In genomic region chr5:118050743-118051142, GRCm38 (mm10) we compare ENCODE assay signal across 21 mouse cellular contexts. TPM values are rescaled to one million over a fixed set of nuclear protein-coding genes. Genes with fewer than 3 reads are reported as not detected.
DNase-seq lines count a peak whose midpoint lies in the region; ATAC-seq and TF ChIP-seq lines count a peak whose summit lies in the region.
"Had no signal": no experiment of that assay in that cellular context is flagged by ENCODE, and none has a peak within 500 bp of the region (broad histone marks: within the 10 kb centered on the region; RNA-seq: fewer than 3 reads in every experiment).

No protein-coding gene starts in this region.

- in situ Hi-C loops in CH12.LX (cut with MboI; ENCODE audit: low pct_ligation_motif_present, low pct_unique_long_range_greater_than_20kb, low sequenced_read_pairs), result no loop called here

- no peak for TF ChIP-seq EP300 in CH12.LX (IDR thresholded peaks at IDR 0.05; ENCODE audit: low read length)
- TF ChIP-seq EP300 in stomach, postnatal 0 days (optimal IDR thresholded peaks at IDR 0.05), result no peak

- peak; percentile 1 for DNase-seq in gastrocnemius, adult 2 months
- DNase-seq in gastrocnemius, adult 8-10 months (ENCODE audit: low spot score in 2 of 2), result no peak
- DNase-seq in CH12.LX (ENCODE audit: extremely low read depth), result peak; percentile 24
- DNase-seq in forebrain, postnatal 0 days, result no peak
- DNase-seq in stomach, postnatal 0 days (ENCODE audit: low spot score), result no peak
- DNase-seq: adrenal gland, postnatal 10 days; cerebellum, adult 18-20 months; cerebellum, postnatal 10 days; embryo, embryonic 11 days; gastrocnemius, postnatal 25 days; heart, postnatal 4 days had no signal

- no peak overlapping the region for H3K27ac ChIP-seq in gastrocnemius, adult 2 months
- H3K27ac ChIP-seq in CH12.LX (ENCODE audit: insufficient read depth, low read depth), result no peak overlapping the region
- no peak overlapping the region for H3K27ac ChIP-seq in forebrain, postnatal 0 days (ENCODE audit: low read depth, low read length)
- H3K27ac ChIP-seq in stomach, postnatal 0 days (replicated peaks), result no peak overlapping the region
- H3K27ac ChIP-seq: embryonic facial prominence, embryonic 15.5 days; forebrain, embryonic 10.5 days; heart, embryonic 13.5 days; hindbrain, embryonic 12.5 days; intestine, embryonic 15.5 days had no signal

- H3K4me3 ChIP-seq in gastrocnemius, adult 2 months, result no peak overlapping the region
- H3K4me3 ChIP-seq in CH12.LX (replicated peaks in 1 of 3; ENCODE audit: low read depth in 2 of 3, low read length in 2 of 3, poor library complexity in 1 of 3), result no peak overlapping the region
- H3K4me3 ChIP-seq in megakaryocyte, embryonic 14.5 days (replicated peaks), result peak overlapping the region; percentile 86
- H3K4me3 ChIP-seq in forebrain, postnatal 0 days (ENCODE audit: low read depth, low read length), result no peak overlapping the region
- H3K4me3 ChIP-seq in stomach, postnatal 0 days (ENCODE audit: low read depth, low read length), result no peak overlapping the region
- H3K4me3 ChIP-seq: embryonic facial prominence, embryonic 15.5 days; erythroblast, embryonic 14.5 days; forebrain, embryonic 10.5 days; heart, embryonic 13.5 days; hindbrain, embryonic 12.5 days; intestine, embryonic 15.5 days had no signal

- no peak for TF ChIP-seq CTCF in gastrocnemius, adult 2 months (IDR thresholded peaks at IDR 0.05)
- no peak for TF ChIP-seq CTCF in CH12.LX (conservative IDR thresholded peaks at IDR 0.05 in 1 of 2, IDR thresholded peaks at IDR 0.05 in 1 of 2; ENCODE audit: low read depth in 2 of 2, low read length in 2 of 2)
- no peak for TF ChIP-seq CTCF in forebrain, postnatal 0 days (IDR thresholded peaks at IDR 0.05; ENCODE audit: low read depth)
- TF ChIP-seq CTCF in stomach, postnatal 0 days (IDR thresholded peaks at IDR 0.05; ENCODE audit: low read depth), result no peak

- no peak for TF ChIP-seq RAD21 in CH12.LX (IDR thresholded peaks at IDR 0.05; ENCODE audit: low read depth, low read length)

- no peak overlapping the region for H3K9ac ChIP-seq in CH12.LX (ENCODE audit: insufficient read depth, low read depth)
- no peak overlapping the region for H3K9ac ChIP-seq in forebrain, postnatal 0 days
- no peak overlapping the region for H3K9ac ChIP-seq in stomach, postnatal 0 days (ENCODE audit: low read length)
- H3K9ac ChIP-seq: embryonic facial prominence, embryonic 15.5 days; heart, embryonic 13.5 days; hindbrain, embryonic 12.5 days; intestine, embryonic 15.5 days had no signal

- no peaks in the 10 kb centered on the region for H3K27me3 ChIP-seq in CH12.LX (replicated peaks)
- no peaks in the 10 kb centered on the region for H3K27me3 ChIP-seq in megakaryocyte, embryonic 14.5 days (replicated peaks)
- H3K27me3 ChIP-seq in forebrain, postnatal 0 days (ENCODE audit: insufficient read depth, low read length), result no peaks in the 10 kb centered on the region
- no peaks in the 10 kb centered on the region for H3K27me3 ChIP-seq in stomach, postnatal 0 days (ENCODE audit: control insufficient read depth, insufficient read depth, low read length)
- H3K27me3 ChIP-seq: embryonic facial prominence, embryonic 15.5 days; heart, embryonic 13.5 days; hindbrain, embryonic 12.5 days; intestine, embryonic 15.5 days had no signal

- TF ChIP-seq POLR2A in CH12.LX (IDR thresholded peaks at IDR 0.05; ENCODE audit: low read depth, low read length), result no peak

- intact Hi-C loops in gastrocnemius, adult 2 months (cut with DNase I), result no loop called here

- 87% methylated on average over 4 of the region's 4 CpGs for WGBS in forebrain, postnatal 0 days
- 83% methylated on average over 4 of the region's 4 CpGs for WGBS in stomach, postnatal 0 days

- H3K4me2 ChIP-seq in CH12.LX (ENCODE audit: insufficient read depth, low read depth, poor library complexity, severe bottlenecking), result no peak overlapping the region
- H3K4me2 ChIP-seq in forebrain, postnatal 0 days (ENCODE audit: low read depth), result no peak overlapping the region
- no peak overlapping the region for H3K4me2 ChIP-seq in stomach, postnatal 0 days (replicated peaks; ENCODE audit: low read depth)
- H3K4me2 ChIP-seq: embryonic facial prominence, embryonic 15.5 days; heart, embryonic 13.5 days; hindbrain, embryonic 12.5 days; intestine, embryonic 15.5 days had no signal

- dilution Hi-C loops in CH12.LX (cut with MboI; ENCODE audit: extremely low pct_ligation_motif_present, extremely low pct_unique_long_range_greater_than_20kb, low sequenced_read_pairs), result no loop called here

- H3K9me3 ChIP-seq in CH12.LX (replicated peaks; ENCODE audit: low read length), result no peaks in the 10 kb centered on the region
- no peaks in the 10 kb centered on the region for H3K9me3 ChIP-seq in megakaryocyte, embryonic 14.5 days
- no peaks in the 10 kb centered on the region for H3K9me3 ChIP-seq in forebrain, postnatal 0 days (ENCODE audit: low read length)
- no peaks in the 10 kb centered on the region for H3K9me3 ChIP-seq in stomach, postnatal 0 days (ENCODE audit: control insufficient read depth, low read length)
- H3K9me3 ChIP-seq: embryonic facial prominence, embryonic 15.5 days; forebrain, embryonic 10.5 days; heart, embryonic 13.5 days; hindbrain, embryonic 12.5 days; intestine, embryonic 15.5 days had no signal

- peak; percentile 52 for ATAC-seq in common myeloid progenitor, adult 5-6 weeks (replicated peaks; ENCODE audit: low read depth, poor library complexity, severe bottlenecking)
- no peak for ATAC-seq in forebrain, postnatal 0 days
- ATAC-seq in stomach, postnatal 0 days (ENCODE audit: low FRiP score, low TSS enrichment), result no peak
- ATAC-seq: forebrain, embryonic 14.5 days; hindbrain, embryonic 16.5 days; intestine, embryonic 15.5 days had no signal

- no peaks in the 10 kb centered on the region for H3K36me3 ChIP-seq in CH12.LX (replicated peaks in 1 of 2; ENCODE audit: control insufficient read depth in 1 of 2, insufficient read depth in 1 of 2, low read length in 1 of 2)
- peaks cover 87% of the 10 kb centered on the region for H3K36me3 ChIP-seq in megakaryocyte, embryonic 14.5 days (replicated peaks; ENCODE audit: low read length)
- H3K36me3 ChIP-seq in forebrain, postnatal 0 days (ENCODE audit: insufficient read depth), result no peaks in the 10 kb centered on the region
- no peaks in the 10 kb centered on the region for H3K36me3 ChIP-seq in stomach, postnatal 0 days (ENCODE audit: control insufficient read depth, insufficient read depth, low read length)
- H3K36me3 ChIP-seq: embryonic facial prominence, embryonic 15.5 days; forebrain, embryonic 10.5 days; heart, embryonic 13.5 days; hindbrain, embryonic 12.5 days; intestine, embryonic 15.5 days had no signal

- H3K4me1 ChIP-seq in CH12.LX (ENCODE audit: control insufficient read depth in 1 of 2, insufficient read depth in 2 of 2), result peaks cover 9 to 33% of the 10 kb centered on the region in 2 experiments
- peaks cover 100% of the 10 kb centered on the region for H3K4me1 ChIP-seq in megakaryocyte, embryonic 14.5 days
- no peaks in the 10 kb centered on the region for H3K4me1 ChIP-seq in forebrain, postnatal 0 days (ENCODE audit: insufficient read depth)
- no peaks in the 10 kb centered on the region for H3K4me1 ChIP-seq in stomach, postnatal 0 days (replicated peaks; ENCODE audit: control insufficient read depth, insufficient read depth)
- H3K4me1 ChIP-seq: embryonic facial prominence, embryonic 15.5 days; forebrain, embryonic 10.5 days; hindbrain, embryonic 12.5 days; intestine, embryonic 15.5 days had no signal

- H3K79me2 ChIP-seq in CH12.LX (replicated peaks; ENCODE audit: control insufficient read depth, extremely low read depth, insufficient read depth, poor library complexity, severe bottlenecking), result no peaks in the 10 kb centered on the region

TF ChIP-seq in CH12.LX, 34 proteins besides CTCF, POLR2A, EP300 and RAD21:
- TF ChIP-seq CHD1 (IDR thresholded peaks at IDR 0.05; ENCODE audit: low read depth, low read length) (no peak), ELF1 (IDR thresholded peaks at IDR 0.05; ENCODE audit: low read depth, low read length) (no peak)

RNA-seq across cellular contexts. Expression of gene Tesc, which starts 23.2 kb away (rescaled TPM):
- under 1 TPM; 0.59 to 0.64 TPM for total RNA-seq in gastrocnemius, adult 2 months (2021)
- total RNA-seq in gastrocnemius, adult 8-10 months (2022), result 1 to 10 TPM in 1 of 4 experiments, under 1 TPM in 2, not detected in 1; 0.41 to 1.3 (median 0.75) TPM
- total RNA-seq in CH12.LX (2012; rRNA removed) (0.13 and 0.34 TPM in 2 replicates), CH12.LX (2014; rRNA removed) (1.3 TPM in 1 of 2 replicates, not detected in the other)
- polyA plus RNA-seq in CH12.LX (2012; ENCODE audit: insufficient read length, low read depth), result 0.80 and 0.90 TPM in 2 replicates
- total RNA-seq in common myeloid progenitor, adult 5-6 weeks (2017), result not detected in 2 replicates
- polyA plus RNA-seq in megakaryocyte, embryonic 14.5 days (2012; ENCODE audit: insufficient read depth, low replicate concordance), result 940 and 1,036 TPM in 2 replicates
- total RNA-seq in forebrain, postnatal 0 days (2014; rRNA removed), result 8.5 and 13.0 TPM in 2 replicates
- polyA plus RNA-seq in forebrain, postnatal 0 days (2015; fragmentation: Nextera tagmentation; extraction: Ambion mirVana), result 12.2 and 19.9 TPM in 2 replicates
- 112 and 116 TPM in 2 replicates for polyA plus RNA-seq in stomach, postnatal 0 days (2015; fragmentation: Nextera tagmentation; extraction: Ambion mirVana)

Comparison
In these comparisons a context has a peak if more than half of its experiments do, and no peak if none do; other contexts are left out.
1. DNase-seq: peak in gastrocnemius, adult 2 months (single experiment) and CH12.LX (single experiment); none in gastrocnemius, adult 8-10 months (0 of 2), forebrain, postnatal 0 days (single experiment) and stomach, postnatal 0 days (single experiment).